Mouse (Mus musculus) intestine, embryonic 16.5 days (tissue): Measurements from ENCODE around the gene Nanog. TPM values are rescaled to one million over a fixed set of nuclear protein-coding genes. Genes with fewer than 3 reads are reported as not detected.

Source experiments
- ATAC-seq: fragments of 200-750 bp; cut with Nextera tagmentation; 2 replicates; pipeline ENCODE4 v1.8.0; 2017; ENCODE audit warnings: moderate TSS enrichment, moderate library complexity
- H3K27ac ChIP-seq: fragments of 300-500 bp; sonication (generic); 2 replicates; pipeline ENCODE4 v1.5.1; 2014; ENCODE audit warnings: mild to moderate bottlenecking, low read length
- H3K27me3 ChIP-seq: fragments of 300-500 bp; sonication (generic); replicated peaks from 2 replicates; pipeline ENCODE4 v1.6.1; 2014; ENCODE audit warnings: low read length, control low read depth, mixed read lengths; ENCODE audit not compliant: control insufficient read depth, insufficient read depth
- H3K36me3 ChIP-seq: fragments of 300-500 bp; sonication (generic); 2 replicates; pipeline ENCODE4 v1.6.1; 2014; ENCODE audit warnings: low read length, control low read depth; ENCODE audit not compliant: control insufficient read depth, insufficient read depth
- H3K4me1 ChIP-seq: fragments of 300-500 bp; sonication (generic); 2 replicates; pipeline ENCODE4 v1.6.1; 2014; ENCODE audit warnings: low read length, control low read depth, mixed read lengths; ENCODE audit not compliant: control insufficient read depth, insufficient read depth
- H3K4me2 ChIP-seq: fragments of 300-500 bp; sonication (generic); 2 replicates; pipeline ENCODE4 v1.6.1; 2014; ENCODE audit warnings: low read depth, low read length, control low read depth
- H3K4me3 ChIP-seq: fragments of 300-500 bp; sonication (generic); 2 replicates; pipeline ENCODE4 v1.5.1; 2014; ENCODE audit warnings: mild to moderate bottlenecking, low read length
- H3K9ac ChIP-seq: fragments of 300-500 bp; sonication (generic); 2 replicates; pipeline ENCODE4 v1.6.1; 2014; ENCODE audit warnings: low read depth, low read length
- H3K9me3 ChIP-seq: fragments of 300-500 bp; sonication (generic); 2 replicates; pipeline ENCODE4 v1.6.1; 2016; ENCODE audit warnings: low read length, control low read depth; ENCODE audit not compliant: control insufficient read depth
- WGBS: fragments of 180-500 bp; shearing (Covaris S2); extraction: QIAGEN DNeasy Blood & Tissue Kit; methylation state at CpG from one replicate; pipeline ENCODE4 v1.1.7; 2014; 5-methylcytosine and 5-hydroxymethylcytosine counted together
- polyA plus RNA-seq: library from polyadenylated mRNA; unstranded; fragments of >200 nt; fragmentation: Nextera tagmentation; extraction: Ambion mirVana; gene quantifications from 2 replicates; pipeline ENCODE4 v1.2.1, GENCODE M21; 2015

The Nanog gene
- polyA plus RNA-seq = 0.06 and 0.18 TPM in 2 replicates

- no peak within 1 kb of the TSS for H3K27ac ChIP-seq
- H3K4me1 ChIP-seq = peaks cover 2% of the 10 kb centered on the region; the same call in 1 of the 2 replicates
- H3K9ac ChIP-seq = no peak within 1 kb of the TSS
- no peak within 1 kb of the TSS for H3K4me3 ChIP-seq
- no peak within 1 kb of the TSS for H3K4me2 ChIP-seq
- no peak for ATAC-seq
- no peaks in the 10 kb centered on the region for H3K36me3 ChIP-seq
- WGBS = 29% methylated on average over 12 of the region's 12 CpGs
- H3K27me3 ChIP-seq = 0 out of 2 replicates have a peak, but pooled peaks cover 3% of the 10 kb centered on the region
- no peaks in the 10 kb centered on the region for H3K9me3 ChIP-seq
Measured at GRCm38 (mm10) chr6:122707036-122707800, at the start of gene Nanog. Nanog (plus strand) TSS chr6:122707489.

GRCm38 (mm10) chr6:122657630-122658029 lies 49.7 kb upstream of the Nanog start:
- WGBS = 83% methylated on average over 5 of the region's 5 CpGs
- H3K27ac ChIP-seq = no peak overlapping the region
- H3K4me1 ChIP-seq = peaks cover under 1% of the 10 kb centered on the region; the same call in 1 of the 2 replicates
- H3K27me3 ChIP-seq = no peaks in the 10 kb centered on the region
- no peaks in the 10 kb centered on the region for H3K9me3 ChIP-seq
- no peak overlapping the region for H3K9ac ChIP-seq
- no peaks in the 10 kb centered on the region for H3K36me3 ChIP-seq
- no peak for ATAC-seq
- H3K4me3 ChIP-seq = no peak overlapping the region
- H3K4me2 ChIP-seq = no peak overlapping the region

- Histone ChIP-seq H3K27ac (no peak overlapping the region), H3K4me3 (no peak overlapping the region), H3K36me3 (no peaks in the 10 kb centered on the region), H3K27me3 (no peaks in the 10 kb centered on the region), H3K4me1 (peaks cover 9% of the 10 kb centered on the region; the same call in 1 of the 2 replicates), H3K9me3 (no peaks in the 10 kb centered on the region), H3K4me2 (no peak overlapping the region), H3K9ac (no peak overlapping the region)
- WGBS = 19% methylated on average over 7 of the region's 7 CpGs
- no peak for ATAC-seq
Measured at GRCm38 (mm10) chr6:122659567-122659966, 47.7 kb upstream of the Nanog start.

- peaks cover 9% of the 10 kb centered on the region; the same call in 1 of the 2 replicates for H3K4me1 ChIP-seq
- no peak overlapping the region for H3K4me3 ChIP-seq
- H3K9ac ChIP-seq = no peak overlapping the region
- H3K4me2 ChIP-seq = no peak overlapping the region
- no peaks in the 10 kb centered on the region for H3K27me3 ChIP-seq
- no peaks in the 10 kb centered on the region for H3K9me3 ChIP-seq
- WGBS = 35% methylated on average over 8 of the region's 8 CpGs
- H3K27ac ChIP-seq = no peak overlapping the region
- H3K36me3 ChIP-seq = no peaks in the 10 kb centered on the region
- no peak for ATAC-seq
Measured at GRCm38 (mm10) chr6:122660601-122661379, 46.5 kb upstream of the Nanog start.

- peak; percentile 76 for ATAC-seq
- Histone ChIP-seq H3K4me2 (no peak overlapping the region), H3K36me3 (no peaks in the 10 kb centered on the region), H3K27ac (no peak overlapping the region), H3K4me1 (peaks cover 11% of the 10 kb centered on the region; the same call in 1 of the 2 replicates), H3K9ac (no peak overlapping the region), H3K27me3 (no peaks in the 10 kb centered on the region), H3K4me3 (no peak overlapping the region), H3K9me3 (no peaks in the 10 kb centered on the region)
- WGBS = 24% methylated on average over 22 of the region's 22 CpGs
Measured at GRCm38 (mm10) chr6:122662551-122663264, 44.6 kb upstream of the Nanog start.

- no peak overlapping the region for H3K4me3 ChIP-seq
- 0 out of 2 replicates have a peak, but pooled peaks have one; percentile 9 for ATAC-seq
- no peaks in the 10 kb centered on the region for H3K36me3 ChIP-seq
- peaks cover 11% of the 10 kb centered on the region; the same call in 1 of the 2 replicates for H3K4me1 ChIP-seq
- WGBS = 36% methylated on average over 14 of the region's 14 CpGs
- H3K27ac ChIP-seq = no peak overlapping the region
- H3K27me3 ChIP-seq = no peaks in the 10 kb centered on the region
- H3K9me3 ChIP-seq = no peaks in the 10 kb centered on the region
- no peak overlapping the region for H3K9ac ChIP-seq
- no peak overlapping the region for H3K4me2 ChIP-seq
Measured at GRCm38 (mm10) chr6:122663596-122664206, 43.6 kb upstream of the Nanog start.

- Histone ChIP-seq H3K27ac (no peak overlapping the region), H3K4me3 (no peak overlapping the region), H3K9ac (no peak overlapping the region), H3K27me3 (no peaks in the 10 kb centered on the region), H3K4me2 (no peak overlapping the region), H3K36me3 (no peaks in the 10 kb centered on the region), H3K4me1 (peaks cover 11% of the 10 kb centered on the region; the same call in 1 of the 2 replicates), H3K9me3 (no peaks in the 10 kb centered on the region)
- ATAC-seq = no peak
- 38% methylated on average over 7 of the region's 7 CpGs for WGBS
Measured at GRCm38 (mm10) chr6:122665866-122666265, 41.4 kb upstream of the Nanog start.

GRCm38 (mm10) chr6:122667715-122668114 lies 39.6 kb upstream of the Nanog start:
- Histone ChIP-seq H3K4me3 (no peak overlapping the region), H3K9me3 (no peaks in the 10 kb centered on the region), H3K9ac (no peak overlapping the region), H3K4me2 (no peak overlapping the region), H3K36me3 (no peaks in the 10 kb centered on the region), H3K4me1 (peaks cover 9% of the 10 kb centered on the region; the same call in 1 of the 2 replicates), H3K27ac (no peak overlapping the region), H3K27me3 (no peaks in the 10 kb centered on the region)
- ATAC-seq = no peak
- whole genome bisulfite sequencing = 71% methylated on average over 5 of the region's 5 CpGs
